Mouse (Mus musculus): ENCODE measurements around the gene Dok7.

Gene Dok7

DNA sequence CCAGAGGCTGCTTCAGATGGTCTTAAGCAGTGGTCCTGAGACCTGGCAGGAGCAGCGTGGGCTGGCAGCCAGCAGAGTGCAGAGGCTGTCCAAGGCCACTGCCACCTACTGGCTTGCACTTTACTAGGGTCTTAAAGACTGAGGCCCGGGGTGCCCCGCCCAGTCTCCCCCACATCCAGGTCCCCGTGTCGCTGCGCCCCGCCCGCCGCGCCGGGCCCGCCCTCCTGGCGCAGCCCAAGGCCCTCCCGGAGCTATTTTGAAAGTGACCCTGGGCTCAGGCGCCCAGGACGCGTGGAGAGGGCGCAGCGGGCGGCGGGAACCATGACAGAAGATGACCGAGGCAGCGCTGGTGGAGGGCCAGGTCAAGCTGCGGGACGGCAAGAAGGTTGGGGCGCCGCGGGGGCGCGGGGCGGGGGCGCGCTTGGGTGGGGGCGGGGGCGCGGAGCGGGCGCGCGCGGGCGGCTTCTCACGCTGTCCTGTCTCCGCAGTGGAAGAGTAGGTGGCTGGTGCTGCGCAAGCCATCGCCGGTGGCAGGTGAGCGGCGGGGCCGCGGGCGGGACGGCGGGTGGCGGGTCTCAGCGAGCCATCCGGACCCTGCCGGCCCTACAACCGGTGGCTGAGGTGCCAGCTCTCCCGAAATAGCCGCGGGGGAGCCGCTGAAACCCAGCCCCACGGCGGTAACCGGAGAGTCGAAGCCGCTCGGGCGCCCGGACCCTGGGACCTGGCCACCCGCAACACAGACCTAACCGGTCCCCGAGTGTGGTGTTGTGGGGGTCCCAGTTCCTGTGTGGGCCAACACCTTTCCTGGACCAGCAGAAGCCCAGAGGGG lies at the start of gene Dok7:
TSS of gene Dok7 (plus strand) at position 163 of the 829 bp plus-strand sequence.
- DNase-seq (ENCODE audit: low read depth) = no peak

DNA sequence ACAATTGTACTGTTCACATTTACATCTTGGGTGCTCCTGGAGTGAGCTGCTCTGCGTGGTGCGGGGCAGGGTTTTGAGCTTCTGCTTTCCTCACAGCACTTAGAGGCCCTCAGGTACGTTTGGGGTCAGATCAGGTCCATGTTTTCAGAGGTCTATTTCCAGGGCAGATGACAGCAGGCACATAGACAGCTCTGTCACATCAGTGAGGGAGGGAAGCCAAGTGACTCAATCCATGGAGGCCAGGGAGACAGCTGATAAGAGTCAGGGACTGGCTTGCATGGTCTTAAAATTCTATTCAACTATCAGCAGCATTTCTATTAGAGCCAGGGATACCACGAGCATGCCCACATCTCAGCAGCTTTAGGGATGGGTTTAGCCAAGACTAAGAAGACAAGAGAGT lies 47.4 kb upstream of the Dok7 start:
- no peak for DNase-seq (ENCODE audit: low read depth)

DNA sequence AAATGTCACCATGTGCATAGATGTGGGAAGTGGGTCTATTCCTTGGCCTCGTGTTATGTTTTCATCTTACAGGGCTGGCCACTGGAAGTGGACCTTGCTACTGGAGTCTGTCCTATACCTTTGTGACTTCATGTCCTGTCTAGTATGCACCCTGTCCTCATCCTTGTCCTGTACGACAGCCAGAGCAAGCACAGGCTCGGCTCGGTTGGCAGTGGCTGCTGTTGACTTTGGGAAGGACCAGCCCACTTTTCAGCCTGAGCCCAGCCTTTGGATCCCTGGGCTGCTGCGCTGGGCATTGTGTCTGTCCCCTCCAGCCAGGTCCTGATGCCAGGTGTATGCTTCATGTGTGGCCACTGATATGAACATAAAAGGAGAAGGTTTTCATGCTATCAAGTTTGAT lies 45.9 kb upstream of the Dok7 start:
- DNase-seq (ENCODE audit: low read depth) = no peak

GRCm38 (mm10) chr5:35011156-35011923 lies 45.2 kb upstream of the Dok7 start:
- DNase-seq (ENCODE audit: low read depth) = no peak

DNA sequence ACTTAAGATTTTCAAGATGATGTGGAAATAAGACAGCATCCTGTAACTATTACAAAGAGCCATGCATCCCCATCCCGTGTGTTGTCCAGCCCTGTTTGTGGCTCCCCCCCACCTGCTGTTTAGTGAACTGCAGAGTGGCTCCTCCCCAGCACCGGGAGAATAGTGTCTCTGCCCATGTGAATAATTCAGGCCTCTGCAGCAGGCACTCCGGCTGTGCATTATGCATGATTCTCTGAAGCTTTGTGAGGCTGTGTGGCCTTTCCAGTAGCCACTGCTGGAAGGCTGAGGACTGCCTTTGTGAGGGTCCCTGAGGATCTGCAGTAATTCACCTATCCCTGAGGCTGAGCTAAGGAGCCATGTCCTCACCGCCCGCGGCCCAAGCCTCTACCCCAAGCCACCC lies 42.5 kb upstream of the Dok7 start:
- no peak for DNase-seq (ENCODE audit: low read depth)

GRCm38 (mm10) chr5:35019673-35020300 lies 36.8 kb upstream of the Dok7 start:
- no peak for DNase-seq (ENCODE audit: low read depth)

DNA sequence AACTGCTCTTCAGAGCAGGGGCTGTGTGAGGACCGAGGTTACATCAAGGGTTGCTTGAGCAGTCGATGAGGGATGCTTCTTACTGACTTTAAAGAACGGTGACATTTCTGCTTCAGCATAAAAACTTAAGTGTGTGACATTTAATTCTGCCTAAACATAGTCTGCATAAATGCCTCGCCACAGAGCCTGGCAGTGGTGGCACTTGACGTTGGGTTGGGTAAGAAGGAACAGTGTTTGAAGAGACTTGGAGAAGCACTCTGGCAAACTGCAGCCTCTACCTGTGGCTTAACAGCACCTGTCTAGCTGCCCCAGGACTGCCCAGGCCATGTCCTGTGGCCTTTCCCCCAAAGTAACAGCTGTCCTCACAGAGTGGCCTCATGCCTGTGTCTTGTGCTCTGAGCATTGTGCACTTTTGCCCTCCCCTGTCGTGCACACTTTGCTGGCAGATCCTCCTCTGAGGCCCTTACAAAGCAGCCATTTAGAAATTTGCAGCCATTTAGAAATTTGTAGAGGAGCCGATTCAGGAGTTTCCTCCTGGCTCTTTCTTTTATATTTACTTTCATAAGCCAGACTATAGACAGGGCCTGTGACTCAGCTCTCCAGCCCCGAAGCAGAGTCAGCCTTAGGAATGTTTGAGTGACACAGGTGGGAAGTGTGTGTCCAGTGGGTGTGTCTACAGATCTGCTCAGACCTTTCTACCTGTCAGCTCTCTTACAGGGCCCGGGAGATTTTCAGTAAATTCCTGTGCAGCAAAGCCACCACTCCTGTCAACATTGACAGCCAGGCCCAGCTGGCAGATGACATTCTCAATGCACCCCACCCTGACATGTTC lies 35.9 kb upstream of the Dok7 start:
- DNase-seq (ENCODE audit: low read depth) = no peak

DNA sequence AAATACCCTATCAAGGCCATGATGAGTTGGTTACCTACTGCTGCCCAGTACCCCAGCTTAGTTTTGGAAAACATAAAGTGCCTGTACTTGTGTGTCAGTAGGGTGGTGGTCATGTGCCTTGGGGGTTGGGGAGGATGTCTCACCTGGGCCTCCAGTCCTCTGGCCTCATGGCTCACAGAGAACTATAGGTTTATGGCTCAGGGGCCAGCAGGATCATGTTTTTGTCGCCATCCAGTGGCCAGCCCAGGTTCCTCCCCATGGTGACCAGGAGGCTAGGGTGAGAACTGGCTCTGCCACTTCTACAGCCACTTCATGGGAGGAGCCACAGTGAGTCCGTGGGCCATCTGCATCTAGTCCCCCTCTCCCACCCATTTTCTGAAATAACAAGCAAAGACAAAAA lies 31.6 kb upstream of the Dok7 start:
- no peak for DNase-seq (ENCODE audit: low read depth)

- DNase-seq (ENCODE audit: low read depth) = no peak
Observed at GRCm38 (mm10) chr5:35029303-35029702, 27.3 kb upstream of the Dok7 start.

DNA sequence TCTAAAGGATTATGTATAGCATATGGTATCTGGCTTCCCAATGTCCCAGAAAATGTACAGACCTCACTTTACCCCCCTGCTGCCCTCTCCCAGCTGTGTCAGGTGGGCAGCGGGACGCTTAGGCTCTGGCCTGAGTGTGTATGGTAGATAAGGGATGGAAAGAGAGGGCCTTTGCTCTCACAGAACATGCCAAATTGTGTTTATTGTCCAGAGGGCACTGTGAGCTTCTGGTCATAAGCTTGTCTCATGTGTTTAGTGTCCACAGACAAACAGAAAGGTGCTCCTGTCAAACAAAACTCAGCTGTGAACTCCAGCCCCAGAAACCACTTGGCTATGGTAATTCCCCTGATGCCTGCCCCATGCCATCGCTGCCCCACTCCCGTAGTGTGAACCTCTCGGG lies 26.8 kb upstream of the Dok7 start:
- no peak for DNase-seq (ENCODE audit: low read depth)

DNA sequence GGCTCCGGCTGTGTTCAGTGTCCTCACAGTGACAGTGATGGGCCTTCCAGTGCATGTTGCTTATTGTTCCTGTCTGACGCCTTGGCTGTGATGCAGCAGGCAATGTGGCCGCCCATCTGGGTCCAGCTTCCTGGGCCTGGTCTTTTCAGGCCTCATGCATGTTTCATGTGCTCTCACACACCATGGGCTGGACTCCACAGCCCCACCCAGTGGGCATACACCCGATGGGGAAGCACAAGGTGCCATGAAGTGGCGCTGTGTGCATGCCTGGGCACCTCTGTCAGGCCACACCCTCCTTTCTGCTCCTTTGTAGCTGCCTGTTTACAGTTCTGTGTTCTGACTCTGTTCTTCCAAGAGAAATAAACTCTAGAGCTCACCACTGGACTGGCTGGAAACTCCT lies 23.5 kb upstream of the Dok7 start:
- no peak for DNase-seq (ENCODE audit: low read depth)

GRCm38 (mm10) chr5:35033619-35034018 lies 22.9 kb upstream of the Dok7 start:
- no peak for DNase-seq (ENCODE audit: low read depth)

- DNase-seq (ENCODE audit: low read depth) = no peak
Observed at GRCm38 (mm10) chr5:35035141-35035540, 21.4 kb upstream of the Dok7 start.

- DNase-seq (ENCODE audit: low read depth) = no peak
Observed at GRCm38 (mm10) chr5:35035795-35036194, 20.8 kb upstream of the Dok7 start.

- DNase-seq (ENCODE audit: low read depth) = peak; percentile 71
Observed at GRCm38 (mm10) chr5:35037438-35037837, 19.1 kb upstream of the Dok7 start.

DNA sequence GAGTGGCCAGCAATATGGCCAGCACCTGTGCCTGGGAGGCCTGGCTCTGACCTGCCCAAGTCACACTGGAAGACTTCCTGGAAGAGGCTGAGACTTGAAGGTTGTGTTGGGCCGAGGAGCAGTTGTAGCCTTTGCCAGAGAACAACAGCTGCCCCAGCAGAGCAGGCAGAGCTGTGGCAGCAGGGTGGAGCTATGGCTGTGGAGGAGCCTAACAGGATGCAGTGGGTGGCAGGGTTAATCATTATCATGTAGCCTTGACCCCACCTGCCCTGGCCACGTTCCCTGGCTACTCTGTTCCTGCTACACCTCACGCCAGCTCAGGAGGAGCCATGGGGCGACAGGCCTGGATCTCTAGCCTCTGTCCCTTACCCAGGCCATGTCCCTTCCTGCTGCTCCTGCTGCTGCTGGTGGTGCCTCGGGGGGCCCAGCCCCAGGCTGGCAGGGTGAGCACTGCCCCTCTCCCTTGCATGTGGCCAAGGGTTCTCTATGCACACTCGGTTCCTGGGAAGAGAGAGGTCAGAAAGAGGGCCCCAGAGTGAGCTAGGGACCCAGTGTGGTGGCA lies 15.2 kb upstream of the Dok7 start, which contains the start of gene Hgfac:
TSS of gene Hgfac (plus strand) at position 242 of the 562 bp plus-strand sequence.
- DNase-seq (ENCODE audit: low read depth) = no peak

DNA sequence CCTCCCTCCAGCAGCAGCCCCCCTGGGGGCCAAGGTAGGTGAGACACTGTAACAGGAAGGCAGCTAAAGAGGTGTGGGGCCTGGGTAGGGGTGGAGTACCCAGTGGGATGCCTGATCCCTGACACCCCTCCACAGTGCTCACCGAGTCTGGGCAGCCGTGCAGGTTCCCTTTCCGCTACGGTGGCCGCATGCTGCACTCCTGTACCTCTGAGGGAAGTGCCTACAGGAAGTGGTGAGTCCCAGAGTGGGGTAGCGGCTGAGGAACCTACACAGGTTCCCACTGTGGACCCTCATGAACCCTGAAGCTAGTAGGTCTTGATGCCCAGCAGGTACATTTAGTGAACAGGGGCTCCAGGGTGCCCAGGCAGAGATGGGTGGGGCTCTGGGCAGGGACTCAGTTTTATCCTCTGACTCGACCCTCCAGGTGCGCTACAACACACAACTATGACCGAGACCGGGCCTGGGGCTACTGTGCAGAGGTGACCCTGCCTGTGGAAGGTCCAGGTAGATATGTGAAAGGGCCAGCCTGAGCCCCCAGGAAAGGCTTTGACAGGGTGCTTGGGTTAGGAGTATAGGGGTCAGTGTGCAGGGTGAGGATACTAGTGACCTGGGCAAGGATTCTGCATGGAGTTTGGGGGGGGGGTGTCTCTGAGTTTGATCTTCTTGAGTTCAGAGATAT lies 14.0 kb upstream of the Dok7 start:
- no peak for DNase-seq (ENCODE audit: low read depth)

- peak; percentile 51 for DNase-seq (ENCODE audit: low read depth)
Observed at GRCm38 (mm10) chr5:35043110-35043451, 13.5 kb upstream of the Dok7 start.

DNA sequence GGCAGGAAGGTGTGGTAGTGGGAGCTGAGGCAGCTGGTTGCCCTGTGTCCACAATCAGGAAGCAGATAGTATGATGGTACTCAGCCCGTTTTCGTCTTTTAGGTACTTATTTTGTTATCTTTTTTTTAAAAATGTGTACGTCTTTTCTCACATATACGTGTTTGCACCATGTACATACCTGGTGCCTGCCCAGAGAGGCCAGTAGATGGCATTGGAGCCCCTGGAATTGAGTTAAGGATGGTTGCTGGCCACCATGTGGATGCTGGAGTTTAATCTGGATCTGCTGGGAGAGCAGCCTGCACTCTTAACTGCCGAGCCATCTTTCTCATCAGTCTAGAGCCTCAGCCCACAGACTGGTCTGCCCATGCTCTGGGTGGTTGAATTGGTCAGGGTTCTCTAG lies 6.0 kb upstream of the Dok7 start:
- DNase-seq (ENCODE audit: low read depth) = no peak

GRCm38 (mm10) chr5:35054628-35055027 lies 1.9 kb upstream of the Dok7 start:
- DNase-seq (ENCODE audit: low read depth) = no peak

DNA sequence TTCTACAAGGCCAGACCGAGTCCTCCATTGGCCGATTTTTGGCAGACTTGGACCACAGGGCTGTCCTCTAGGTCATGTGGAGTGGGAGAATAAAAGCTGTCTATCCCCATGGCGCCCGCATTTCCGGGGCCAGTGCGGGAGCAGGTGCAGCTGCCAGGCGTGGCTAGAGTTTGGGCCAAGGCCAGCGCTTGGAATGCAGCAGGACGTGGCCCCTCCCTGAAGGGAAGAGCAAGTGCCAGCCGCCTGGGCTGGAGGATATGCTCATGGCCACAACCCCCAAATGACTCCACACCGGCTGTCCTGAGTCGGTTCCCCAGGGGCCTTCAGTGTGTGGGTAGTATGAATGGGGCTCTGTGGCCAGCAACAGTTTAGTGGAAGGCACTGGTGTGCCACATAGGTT lies 1.5 kb upstream of the Dok7 start:
- DNase-seq (ENCODE audit: low read depth) = no peak

All from fibroblast of lung, adult 2 months (primary cell).